Mouse (Mus musculus) lung, postnatal 14 days (tissue): ENCODE results near the gene Trim67.
A peak's percentile ranks its signal among the peaks of the same experiment; 100 is the strongest.
"Not testable (repeated sequence)": the region's sequence is repeated elsewhere in the genome, so short reads cannot be mapped to it uniquely, and the experiment has no call there.

ENCODE experiments used
- DNase-seq: peaks from one replicate; pipeline ENCODE4 v3.0.0; 2021

The Trim67 gene

GRCm38 (mm10) chr8:124836273-124836672 is 43.4 kb downstream of the Trim67 start:
- no peak for DNase-seq

GRCm38 (mm10) chr8:124836907-124837306 is 44.0 kb downstream of the Trim67 start:
- DNase-seq = no peak

- no peak for DNase-seq
Observed at GRCm38 (mm10) chr8:124837956-124838355, 45.1 kb downstream of the Trim67 start.

GRCm38 (mm10) chr8:124839371-124839770 is 46.5 kb downstream of the Trim67 start:
- DNase-seq = no peak

- DNase-seq = no peak
Observed at GRCm38 (mm10) chr8:124840900-124841299, 48.0 kb downstream of the Trim67 start.

GRCm38 (mm10) chr8:124841775-124842174 is 48.9 kb downstream of the Trim67 start:
- DNase-seq = no peak

GRCm38 (mm10) chr8:124842929-124843328 is 50.0 kb downstream of the Trim67 start:
- DNase-seq = not testable (repeated sequence)

GRCm38 (mm10) chr8:124845131-124845530 is 52.2 kb downstream of the Trim67 start:
- no peak for DNase-seq

GRCm38 (mm10) chr8:124845573-124845972 is 52.7 kb downstream of the Trim67 start:
- no peak for DNase-seq

- no peak for DNase-seq
Observed at GRCm38 (mm10) chr8:124853511-124853910, 60.6 kb downstream of the Trim67 start.

GRCm38 (mm10) chr8:124859466-124859865 is 66.6 kb downstream of the Trim67 start:
- DNase-seq = peak; percentile 29

GRCm38 (mm10) chr8:124860188-124860587 is 67.3 kb downstream of the Trim67 start:
- no peak for DNase-seq

- DNase-seq = peak; percentile 95
Observed at GRCm38 (mm10) chr8:124862321-124863162, 69.7 kb downstream of the Trim67 start, which contains the start of the genes Gnpat and 2810004N23Rik. Gene Gnpat (plus strand): TSS chr8:124863033. Gene 2810004N23Rik (minus strand): TSS chr8:124863120.

- no peak for DNase-seq
Observed at GRCm38 (mm10) chr8:124863163-124863677, 70.3 kb downstream of the Trim67 start.

- no peak for DNase-seq
Observed at GRCm38 (mm10) chr8:124863729-124864128, 70.8 kb downstream of the Trim67 start.

- DNase-seq = no peak
Observed at GRCm38 (mm10) chr8:124866669-124867068, 73.8 kb downstream of the Trim67 start.

GRCm38 (mm10) chr8:124867126-124867525 is 74.2 kb downstream of the Trim67 start:
- DNase-seq = no peak

GRCm38 (mm10) chr8:124869708-124870107 is 76.8 kb downstream of the Trim67 start:
- no peak for DNase-seq

GRCm38 (mm10) chr8:124871474-124871873 is 78.6 kb downstream of the Trim67 start:
- no peak for DNase-seq

- no peak for DNase-seq
Observed at GRCm38 (mm10) chr8:124872081-124872480, 79.2 kb downstream of the Trim67 start.

GRCm38 (mm10) chr8:124872690-124873089 is 79.8 kb downstream of the Trim67 start:
- no peak for DNase-seq

- DNase-seq = no peak
Observed at GRCm38 (mm10) chr8:124878141-124878540, 85.2 kb downstream of the Trim67 start.

- DNase-seq = no peak
Observed at GRCm38 (mm10) chr8:124878946-124879526, 86.1 kb downstream of the Trim67 start.
